Mouse (Mus musculus): ENCODE data around the gene Zfp3. TPM values are rescaled to one million over a fixed set of nuclear protein-coding genes. Genes with fewer than 3 reads are reported as not detected.

Zfp3 gene
- polyA plus RNA-seq, 1 experiment = 1.2 TPM

DNA sequence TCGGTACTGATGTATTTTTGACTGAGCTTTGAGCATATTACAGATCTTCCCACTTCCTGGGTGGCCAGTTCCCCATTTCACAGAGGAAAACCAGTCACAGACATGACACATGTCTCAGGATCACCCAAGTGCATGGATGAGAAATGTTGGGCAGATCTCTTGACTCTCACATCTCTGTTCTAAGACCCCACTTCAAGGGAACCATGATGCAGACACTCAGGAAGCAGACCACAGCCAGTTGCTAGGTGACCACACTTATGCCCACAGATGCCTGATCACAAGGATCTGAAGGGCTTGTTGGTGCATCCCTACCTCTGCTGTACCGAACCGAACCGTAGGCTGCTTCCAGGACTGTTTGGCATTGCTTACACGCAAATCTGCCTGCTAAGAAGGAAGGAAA lies 27.7 kb downstream of the Zfp3 start:
- TF ChIP-seq POLR2A (IDR thresholded peaks at IDR 0.05; ENCODE audit: control insufficient read depth, low read depth, low read length) (no peak), CTCF (IDR thresholded peaks at IDR 0.05; ENCODE audit: control insufficient read depth, insufficient read depth, insufficient replicate concordance, low read depth, low read length) (no peak)

DNA sequence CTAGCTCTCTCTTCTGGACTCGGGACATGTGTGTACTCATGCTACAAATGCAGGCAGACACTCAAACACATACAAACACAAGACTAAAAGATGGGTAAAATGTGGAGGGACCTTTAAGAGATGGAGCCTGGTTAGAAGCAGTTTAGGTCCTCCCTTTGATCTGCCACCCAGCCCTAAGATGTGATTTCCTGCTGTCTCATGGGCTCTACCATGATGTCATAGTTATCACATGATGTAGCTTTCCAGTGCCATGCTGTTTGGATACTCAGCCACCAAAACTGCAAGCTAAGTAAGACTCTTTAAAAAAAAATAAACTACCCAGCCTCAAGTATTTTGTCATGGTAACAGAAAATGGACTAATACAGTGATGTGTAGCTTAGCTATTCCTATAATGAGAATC lies 28.4 kb downstream of the Zfp3 start:
- no peaks in the 10 kb centered on the region for H3K27me3 ChIP-seq (ENCODE audit: control insufficient read depth, insufficient read depth, low read length)
- H3K27ac ChIP-seq (ENCODE audit: control insufficient read depth, insufficient read depth, low read depth, low read length) = no peak overlapping the region
- TF ChIP-seq POLR2A (IDR thresholded peaks at IDR 0.05; ENCODE audit: control insufficient read depth, low read depth, low read length) = no peak
- TF ChIP-seq CTCF (IDR thresholded peaks at IDR 0.05; ENCODE audit: control insufficient read depth, insufficient read depth, insufficient replicate concordance, low read depth, low read length) = no peak
- no peaks in the 10 kb centered on the region for H3K36me3 ChIP-seq (ENCODE audit: control insufficient read depth, insufficient read depth, low read length)
- no peaks in the 10 kb centered on the region for H3K4me1 ChIP-seq (ENCODE audit: control insufficient read depth, insufficient read depth, low read length)
- H3K4me3 ChIP-seq (ENCODE audit: control insufficient read depth, low read depth, low read length) = no peak overlapping the region

More for the DNA sequence above, 27.7 kb downstream of the Zfp3 start:
- Histone ChIP-seq H3K27me3 (ENCODE audit: control insufficient read depth, insufficient read depth, low read length) (no peaks in the 10 kb centered on the region), H3K36me3 (ENCODE audit: control insufficient read depth, insufficient read depth, low read length) (no peaks in the 10 kb centered on the region), H3K4me1 (ENCODE audit: control insufficient read depth, insufficient read depth, low read length) (no peaks in the 10 kb centered on the region), H3K4me3 (ENCODE audit: control insufficient read depth, low read depth, low read length) (no peak overlapping the region), H3K27ac (ENCODE audit: control insufficient read depth, insufficient read depth, low read depth, low read length) (no peak overlapping the region)

- Histone ChIP-seq H3K27me3 (ENCODE audit: control insufficient read depth, insufficient read depth, low read length) (no peaks in the 10 kb centered on the region), H3K4me1 (ENCODE audit: control insufficient read depth, insufficient read depth, low read length) (peaks cover 8% of the 10 kb centered on the region), H3K36me3 (ENCODE audit: control insufficient read depth, insufficient read depth, low read length) (no peaks in the 10 kb centered on the region), H3K4me3 (ENCODE audit: control insufficient read depth, low read depth, low read length) (no peak overlapping the region), H3K27ac (ENCODE audit: control insufficient read depth, insufficient read depth, low read depth, low read length) (no peak overlapping the region)
- TF ChIP-seq POLR2A (IDR thresholded peaks at IDR 0.05; ENCODE audit: control insufficient read depth, low read depth, low read length) (no peak), CTCF (IDR thresholded peaks at IDR 0.05; ENCODE audit: control insufficient read depth, insufficient read depth, insufficient replicate concordance, low read depth, low read length) (peak; percentile 35; the same call in 1 of the 2 replicates)
These were observed 38.3 kb downstream of the Zfp3 start for GRCm38 (mm10) chr11:70802208-70802864.

- no peak overlapping the region for H3K27ac ChIP-seq (ENCODE audit: control insufficient read depth, insufficient read depth, low read depth, low read length)
- H3K36me3 ChIP-seq (ENCODE audit: control insufficient read depth, insufficient read depth, low read length) = no peaks in the 10 kb centered on the region
- peaks cover 8% of the 10 kb centered on the region for H3K4me1 ChIP-seq (ENCODE audit: control insufficient read depth, insufficient read depth, low read length)
- H3K4me3 ChIP-seq (ENCODE audit: control insufficient read depth, low read depth, low read length) = no peak overlapping the region
- TF ChIP-seq CTCF (IDR thresholded peaks at IDR 0.05; ENCODE audit: control insufficient read depth, insufficient read depth, insufficient replicate concordance, low read depth, low read length) = no peak
- no peak for TF ChIP-seq POLR2A (IDR thresholded peaks at IDR 0.05; ENCODE audit: control insufficient read depth, low read depth, low read length)
- no peaks in the 10 kb centered on the region for H3K27me3 ChIP-seq (ENCODE audit: control insufficient read depth, insufficient read depth, low read length)
These were observed 38.9 kb downstream of the Zfp3 start for GRCm38 (mm10) chr11:70802865-70803261.

DNA sequence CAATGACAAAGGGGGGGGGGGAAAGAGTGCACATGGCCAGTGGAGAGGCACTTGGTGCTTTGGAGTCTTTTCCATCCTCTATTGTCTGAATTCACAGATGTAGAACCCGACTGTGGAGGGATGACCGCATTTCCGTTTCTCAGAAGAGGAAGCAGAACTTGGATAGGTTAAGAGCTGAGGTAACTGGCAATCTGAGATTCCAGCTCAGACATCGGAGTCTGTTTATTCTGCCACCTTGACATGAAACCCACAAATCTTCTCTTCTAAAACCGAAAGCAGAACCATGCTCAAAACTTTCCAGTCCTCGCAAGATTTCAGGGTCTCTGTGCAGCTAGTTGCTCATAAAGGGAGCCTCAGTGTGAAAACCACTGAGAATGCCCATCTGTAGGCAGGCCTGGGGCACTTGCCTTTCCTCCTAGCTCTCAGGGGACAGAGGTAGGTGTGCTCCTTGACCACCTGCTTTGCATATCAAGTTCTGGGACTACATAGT lies 39.7 kb downstream of the Zfp3 start:
- Histone ChIP-seq H3K27ac (ENCODE audit: control insufficient read depth, insufficient read depth, low read depth, low read length) (no peak overlapping the region), H3K4me3 (ENCODE audit: control insufficient read depth, low read depth, low read length) (peak overlapping the region; percentile 28; the same call in 1 of the 2 replicates), H3K4me1 (ENCODE audit: control insufficient read depth, insufficient read depth, low read length) (peaks cover 8% of the 10 kb centered on the region), H3K27me3 (ENCODE audit: control insufficient read depth, insufficient read depth, low read length) (no peaks in the 10 kb centered on the region), H3K36me3 (ENCODE audit: control insufficient read depth, insufficient read depth, low read length) (no peaks in the 10 kb centered on the region)
- no peak for TF ChIP-seq CTCF (IDR thresholded peaks at IDR 0.05; ENCODE audit: control insufficient read depth, insufficient read depth, insufficient replicate concordance, low read depth, low read length)
- TF ChIP-seq POLR2A (IDR thresholded peaks at IDR 0.05; ENCODE audit: control insufficient read depth, low read depth, low read length) = no peak

DNA sequence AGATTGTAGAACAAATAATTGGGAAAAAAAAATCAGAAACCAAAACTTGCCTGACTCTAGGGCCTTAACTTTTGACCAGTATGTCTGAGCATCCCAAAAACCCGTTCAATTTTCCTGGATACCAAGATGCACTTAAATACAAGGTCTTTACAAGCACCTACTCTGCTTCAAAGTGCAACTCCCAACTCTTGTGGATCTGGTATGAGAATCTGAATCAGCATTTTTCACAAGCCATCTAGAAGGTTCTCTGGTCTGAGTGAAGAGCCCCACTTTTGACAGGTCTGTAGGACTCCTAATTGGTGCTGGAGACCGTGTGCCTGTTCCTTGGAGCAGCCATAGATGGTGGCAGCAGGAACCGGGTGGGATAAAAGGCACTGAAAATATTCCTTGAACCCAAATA lies 40.4 kb downstream of the Zfp3 start:
- H3K27ac ChIP-seq (ENCODE audit: control insufficient read depth, insufficient read depth, low read depth, low read length) = peak overlapping the region; percentile 66; the same call in 1 of the 2 replicates
- peaks cover 8% of the 10 kb centered on the region for H3K4me1 ChIP-seq (ENCODE audit: control insufficient read depth, insufficient read depth, low read length)
- no peaks in the 10 kb centered on the region for H3K27me3 ChIP-seq (ENCODE audit: control insufficient read depth, insufficient read depth, low read length)
- no peak overlapping the region for H3K4me3 ChIP-seq (ENCODE audit: control insufficient read depth, low read depth, low read length)
- no peaks in the 10 kb centered on the region for H3K36me3 ChIP-seq (ENCODE audit: control insufficient read depth, insufficient read depth, low read length)
- TF ChIP-seq POLR2A (IDR thresholded peaks at IDR 0.05; ENCODE audit: control insufficient read depth, low read depth, low read length) (no peak), CTCF (IDR thresholded peaks at IDR 0.05; ENCODE audit: control insufficient read depth, insufficient read depth, insufficient replicate concordance, low read depth, low read length) (no peak)

- H3K4me3 ChIP-seq (ENCODE audit: control insufficient read depth, low read depth, low read length) = no peak overlapping the region
- no peaks in the 10 kb centered on the region for H3K36me3 ChIP-seq (ENCODE audit: control insufficient read depth, insufficient read depth, low read length)
- no peak overlapping the region for H3K27ac ChIP-seq (ENCODE audit: control insufficient read depth, insufficient read depth, low read depth, low read length)
- no peaks in the 10 kb centered on the region for H3K27me3 ChIP-seq (ENCODE audit: control insufficient read depth, insufficient read depth, low read length)
- no peak for TF ChIP-seq CTCF (IDR thresholded peaks at IDR 0.05; ENCODE audit: control insufficient read depth, insufficient read depth, insufficient replicate concordance, low read depth, low read length)
- no peak for TF ChIP-seq POLR2A (IDR thresholded peaks at IDR 0.05; ENCODE audit: control insufficient read depth, low read depth, low read length)
- peaks cover 8% of the 10 kb centered on the region for H3K4me1 ChIP-seq (ENCODE audit: control insufficient read depth, insufficient read depth, low read length)
These were observed 41.7 kb downstream of the Zfp3 start for GRCm38 (mm10) chr11:70805641-70806175.

Measured in testis, adult 2 months (tissue).